Mouse (Mus musculus): ENCODE measurements at regions not wholly inside any gene's neighbourhood (a gene's known extent, or its start where the extent isn't known, plus 50 kb on each side); places are given as distances from the start of the nearest gene placed in this dataset.

GRCm38 (mm10) chr13:44564705-44565104 lies 164.6 kb upstream of the Jarid2 start:
- TF ChIP-seq CTCF (IDR thresholded peaks at IDR 0.05; ENCODE audit: low read depth) (no peak), EP300 (optimal IDR thresholded peaks at IDR 0.05) (no peak)

All from stomach, postnatal 0 days (tissue).